Mouse (Mus musculus) MEL (cell line): ENCODE results near the gene Igsf10. TPM values are rescaled to one million over a fixed set of nuclear protein-coding genes. Genes with fewer than 3 reads are reported as not detected.

Experiments used
- DNase-seq: peaks from one replicate; pipeline ENCODE4 v3.0.0; 2011; ENCODE audit warnings: low read depth, low spot score
- H3K27ac ChIP-seq: 2 replicates; pipeline ENCODE4 v1.5.1; 2012; ENCODE audit warnings: low read depth, mild to moderate bottlenecking, control low read depth, low read length, moderate library complexity; ENCODE audit not compliant: control insufficient read depth
- H3K27me3 ChIP-seq, 2 experiments: fragments of 150-350 bp in 1 of 2; sonication (generic) in 1 of 2; 2 replicates each; pipeline ENCODE4 v1.6.1; 2012; ENCODE audit warnings: low read length in 2 of 2, mild to moderate bottlenecking in 2 of 2, improper control_type of control experiment in 1 of 2, moderate library complexity in 1 of 2; ENCODE audit not compliant: insufficient read depth in 2 of 2, control insufficient read depth in 1 of 2
- H3K36me3 ChIP-seq, 2 experiments: 2 replicates each; pipeline ENCODE4 v1.6.1; 2012 to 2014; ENCODE audit warnings: low read length in 2 of 2, improper control_type of control experiment in 1 of 2, inconsistent platforms in 1 of 2, mild to moderate bottlenecking in 1 of 2; ENCODE audit not compliant: insufficient read depth in 2 of 2, control insufficient read depth in 1 of 2
- H3K4me1 ChIP-seq, 2 experiments: fragments of 150-350 bp in 1 of 2; sonication (generic) in 1 of 2; 2 replicates each; pipeline ENCODE4 v1.6.1; 2012; ENCODE audit warnings: low read length in 2 of 2, improper control_type of control experiment in 1 of 2, mild to moderate bottlenecking in 1 of 2; ENCODE audit not compliant: insufficient read depth in 2 of 2, control insufficient read depth in 1 of 2
- H3K4me3 ChIP-seq, 2 experiments: fragments of 150-350 bp in 1 of 2; sonication (generic) in 1 of 2; 2 replicates each; pipeline ENCODE4 v1.5.1; 2012; ENCODE audit warnings: low read depth in 2 of 2, low read length in 2 of 2, mild to moderate bottlenecking in 2 of 2, moderate library complexity in 2 of 2, control low read depth in 1 of 2, improper control_type of control experiment in 1 of 2; ENCODE audit not compliant: control insufficient read depth in 1 of 2, insufficient read depth in 1 of 2
- H3K79me2 ChIP-seq: 2 replicates; pipeline ENCODE4 v1.6.1; 2012; ENCODE audit warnings: mild to moderate bottlenecking, low read length, moderate library complexity; ENCODE audit not compliant: control insufficient read depth, poor library complexity, insufficient read depth
- H3K9ac ChIP-seq: 2 replicates; pipeline ENCODE4 v1.6.1; 2012; ENCODE audit warnings: low read depth, mild to moderate bottlenecking, control low read depth, low read length, moderate library complexity; ENCODE audit not compliant: control insufficient read depth, poor library complexity, severe bottlenecking
- H3K9me3 ChIP-seq: fragments of 150-350 bp; sonication (generic); replicated peaks from 2 replicates; pipeline ENCODE4 v1.6.1; 2012; ENCODE audit warnings: mild to moderate bottlenecking, low read length, improper control_type of control experiment, moderate library complexity; ENCODE audit not compliant: insufficient read depth
- CHD2 ChIP-seq: IDR thresholded peaks from 2 replicates; pipeline ENCODE4 v1.6.1; 2011; ENCODE audit warnings: low read length, improper control_type of control experiment
- ETS1 ChIP-seq: IDR thresholded peaks from 2 replicates; pipeline ENCODE4 v1.6.1; 2012; ENCODE audit warnings: low read depth, mild to moderate bottlenecking, inconsistent platforms, low read length, improper control_type of control experiment, moderate library complexity
- GATA1 ChIP-seq: IDR thresholded peaks from 2 replicates; pipeline ENCODE4 v1.6.1; 2011; ENCODE audit warnings: low read depth, low read length, improper control_type of control experiment
- JUND ChIP-seq: IDR thresholded peaks from 2 replicates; pipeline ENCODE4 v1.6.1; 2011; ENCODE audit warnings: low read depth, mild to moderate bottlenecking, improper control_type of control experiment, low read length
- MAX ChIP-seq: IDR thresholded peaks from 2 replicates; pipeline ENCODE4 v1.6.1; 2011; ENCODE audit warnings: low read length, improper control_type of control experiment
- MEF2A ChIP-seq: IDR thresholded peaks from 2 replicates; pipeline ENCODE4 v1.6.1; 2014; ENCODE audit warnings: low read depth, mild to moderate bottlenecking, inconsistent platforms, low read length, improper control_type of control experiment; ENCODE audit not compliant: poor library complexity, insufficient replicate concordance, severe bottlenecking; ENCODE audit errors: extremely low read depth
- MYB ChIP-seq: IDR thresholded peaks from 2 replicates; pipeline ENCODE4 v1.6.1; 2011; ENCODE audit warnings: mild to moderate bottlenecking, low read depth, low read length, improper control_type of control experiment
- NELFE ChIP-seq: IDR thresholded peaks from 2 replicates; pipeline ENCODE4 v1.6.1; 2011; ENCODE audit warnings: low read depth, low read length, improper control_type of control experiment
- POLR2AphosphoS5 ChIP-seq: IDR thresholded peaks from 2 replicates; pipeline ENCODE4 v1.6.1; 2012; ENCODE audit warnings: low read depth, borderline replicate concordance, mild to moderate bottlenecking, inconsistent platforms, low read length, moderate library complexity, mixed read lengths
- RAD21 ChIP-seq: IDR thresholded peaks from 2 replicates; pipeline ENCODE4 v1.6.1; 2011; ENCODE audit warnings: mild to moderate bottlenecking, low read depth, low read length, improper control_type of control experiment
- RCOR1 ChIP-seq: IDR thresholded peaks from 2 replicates; pipeline ENCODE4 v1.6.1; 2012; ENCODE audit warnings: low read depth, mild to moderate bottlenecking, inconsistent platforms, low read length, improper control_type of control experiment
- SIN3A ChIP-seq: IDR thresholded peaks from 2 replicates; pipeline ENCODE4 v1.6.1; 2012; ENCODE audit warnings: low read length, improper control_type of control experiment, inconsistent platforms
- TAL1 ChIP-seq: IDR thresholded peaks from 2 replicates; pipeline ENCODE4 v1.6.1; 2012; ENCODE audit warnings: mild to moderate bottlenecking, inconsistent platforms, low read length, moderate library complexity, mixed read lengths
- TBP ChIP-seq: IDR thresholded peaks from 2 replicates; pipeline ENCODE4 v1.8.0; 2011; ENCODE audit warnings: low read depth, low read length, improper control_type of control experiment
- TCF12 ChIP-seq: IDR thresholded peaks from 2 replicates; pipeline ENCODE4 v1.6.1; 2014; ENCODE audit warnings: low read depth, mild to moderate bottlenecking, inconsistent platforms, low read length, improper control_type of control experiment, moderate library complexity
- UBTF ChIP-seq: IDR thresholded peaks from 2 replicates; pipeline ENCODE4 v1.6.1; 2012; ENCODE audit warnings: low read depth, mild to moderate bottlenecking, inconsistent platforms, low read length, improper control_type of control experiment, moderate library complexity, borderline replicate concordance; ENCODE audit not compliant: insufficient read depth
- ZKSCAN1 ChIP-seq: IDR thresholded peaks from 2 replicates; pipeline ENCODE4 v1.6.1; 2012; ENCODE audit warnings: low read depth, mild to moderate bottlenecking, inconsistent platforms, low read length, improper control_type of control experiment, moderate library complexity
- ZNF384 ChIP-seq: IDR thresholded peaks from 2 replicates; pipeline ENCODE4 v1.6.1; 2012; ENCODE audit warnings: low read depth, mild to moderate bottlenecking, inconsistent platforms, low read length, improper control_type of control experiment
- polyA plus RNA-seq, 2 experiments: library from polyadenylated mRNA; stranded (reverse) in 1 of 2; unstranded in 1 of 2; fragments of >175 nt in 1 of 2; fragments of >200 nt in 1 of 2; gene quantifications; 2 replicates each; pipeline versions ENCODE4 v1.2.1 to v1.2.4; 2012; ENCODE audit warnings: low replicate concordance in 2 of 2, low read depth in 1 of 2; ENCODE audit not compliant: insufficient read length in 2 of 2, insufficient read depth in 1 of 2, missing spikeins in 1 of 2
- total RNA-seq: library from RNA; depleted of rRNA; stranded (reverse); fragments of 300-350 nt; gene quantifications from 2 replicates; pipeline ENCODE4 v1.2.3, GENCODE M21; 2012

Igsf10 gene
- total and polyA plus RNA-seq, 3 experiments, result not detected

GRCm38 (mm10) chr3:59304944-59305343 is 39.2 kb downstream of the Igsf10 start:
- Histone ChIP-seq H3K36me3 (no peaks in the 10 kb centered on the region), H3K27ac (no peak overlapping the region), H3K4me1 (no peaks in the 10 kb centered on the region), H3K9me3 (no peaks in the 10 kb centered on the region), H3K27me3 (no peaks in the 10 kb centered on the region; a peak in 1 of 4 replicates), H3K79me2 (no peaks in the 10 kb centered on the region), H3K4me3 (no peak overlapping the region), H3K9ac (no peak overlapping the region)
- DNase-seq, result no peak
- TF ChIP-seq SIN3A, result no peak
- TF ChIP-seq TCF12, result no peak
- no peak for TF ChIP-seq RCOR1
- no peak for TF ChIP-seq TBP
- no peak for TF ChIP-seq JUND
- TF ChIP-seq MYB, result no peak
- TF ChIP-seq, all 39 proteins: peak for 0

DNA sequence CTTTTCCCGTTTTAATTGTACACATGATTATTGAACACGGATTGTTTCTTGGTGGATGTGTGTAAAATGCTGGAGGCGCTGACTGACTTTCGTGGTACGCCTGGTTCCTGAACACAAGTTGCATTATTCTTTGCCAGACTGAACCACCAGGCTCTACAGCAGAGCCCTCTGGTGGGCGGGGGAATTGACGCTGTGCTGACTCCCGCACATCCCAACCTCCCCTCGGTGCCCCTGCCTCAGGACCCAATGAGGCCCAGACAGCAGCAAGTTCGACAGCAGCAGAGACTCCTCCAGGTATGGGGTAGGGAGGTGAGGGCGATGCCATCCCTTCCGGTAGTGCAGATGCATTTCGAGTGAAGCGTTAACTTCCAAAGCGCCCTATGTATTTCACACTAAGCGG is 46.5 kb downstream of the Igsf10 start:
- TF ChIP-seq UBTF (no peak), MEF2A (no peak), GATA1 (no peak), ETS1 (no peak), CHD2 (no peak), MAX (no peak), ZNF384 (no peak), SIN3A (no peak), TBP (no peak), NELFE (no peak), ZKSCAN1 (no peak), POLR2AphosphoS5 (no peak), RAD21 (no peak), TAL1 (no peak), JUND (no peak), RCOR1 (no peak)
- no peaks in the 10 kb centered on the region for H3K36me3 ChIP-seq
- H3K4me1 ChIP-seq, result no peaks in the 10 kb centered on the region
- no peak overlapping the region for H3K27ac ChIP-seq
- no peaks in the 10 kb centered on the region; a peak in 1 of 4 replicates for H3K27me3 ChIP-seq
- no peaks in the 10 kb centered on the region for H3K9me3 ChIP-seq
- DNase-seq, result no peak
- H3K79me2 ChIP-seq, result no peaks in the 10 kb centered on the region
- H3K9ac ChIP-seq, result no peak overlapping the region
- no peak overlapping the region for H3K4me3 ChIP-seq
